Mouse (Mus musculus): Measurements from ENCODE around the gene Reck.

DNA sequence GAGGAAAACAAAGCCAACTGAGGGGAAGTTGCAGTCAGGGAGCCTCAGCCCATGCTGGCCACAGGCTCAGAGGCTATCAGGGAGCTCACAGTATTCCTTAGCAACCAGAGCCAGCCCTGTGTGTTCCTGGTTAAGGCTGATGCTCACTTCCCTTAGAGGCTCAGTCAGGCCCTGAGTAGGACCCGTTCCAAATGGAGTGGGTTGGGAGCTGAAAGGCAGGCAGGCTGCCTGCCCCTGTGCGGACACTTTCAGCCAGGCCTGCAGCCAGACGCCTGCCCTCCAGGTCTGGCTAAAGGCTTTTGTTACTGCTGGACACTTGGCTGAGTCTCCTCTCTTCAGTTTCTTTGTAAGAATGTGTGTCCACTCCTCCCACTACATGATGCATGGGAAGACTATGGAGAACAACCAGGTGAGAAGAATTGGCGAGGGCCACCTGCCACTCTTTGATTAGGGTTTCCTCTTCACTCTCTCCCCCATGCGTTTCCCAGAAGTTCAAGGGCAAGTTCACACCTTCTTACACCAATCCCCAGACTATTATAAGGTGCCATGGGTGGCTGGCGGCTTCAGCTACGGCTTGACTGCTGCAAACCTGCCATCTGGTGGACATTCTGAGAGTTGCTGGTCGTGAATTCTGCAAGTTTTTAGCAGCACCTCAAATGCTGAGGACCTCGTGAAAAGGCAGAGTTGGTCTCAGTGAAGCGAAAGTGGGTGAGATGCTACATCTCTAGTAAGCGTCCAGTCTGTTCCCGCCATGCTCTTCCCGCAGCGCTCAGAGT lies 14.4 kb upstream of the Reck start:
- peak; percentile 81 for TF ChIP-seq CTCF (IDR thresholded peaks at IDR 0.05; ENCODE audit: insufficient read depth, low read length)
- no peak for TF ChIP-seq POLR2A (IDR thresholded peaks at IDR 0.05; ENCODE audit: borderline replicate concordance, extremely low read depth, low read depth, low read length)

All from lung, adult 2 months (tissue).